Mouse (Mus musculus): Measurements from ENCODE around the gene Kcnh2.

DNA sequence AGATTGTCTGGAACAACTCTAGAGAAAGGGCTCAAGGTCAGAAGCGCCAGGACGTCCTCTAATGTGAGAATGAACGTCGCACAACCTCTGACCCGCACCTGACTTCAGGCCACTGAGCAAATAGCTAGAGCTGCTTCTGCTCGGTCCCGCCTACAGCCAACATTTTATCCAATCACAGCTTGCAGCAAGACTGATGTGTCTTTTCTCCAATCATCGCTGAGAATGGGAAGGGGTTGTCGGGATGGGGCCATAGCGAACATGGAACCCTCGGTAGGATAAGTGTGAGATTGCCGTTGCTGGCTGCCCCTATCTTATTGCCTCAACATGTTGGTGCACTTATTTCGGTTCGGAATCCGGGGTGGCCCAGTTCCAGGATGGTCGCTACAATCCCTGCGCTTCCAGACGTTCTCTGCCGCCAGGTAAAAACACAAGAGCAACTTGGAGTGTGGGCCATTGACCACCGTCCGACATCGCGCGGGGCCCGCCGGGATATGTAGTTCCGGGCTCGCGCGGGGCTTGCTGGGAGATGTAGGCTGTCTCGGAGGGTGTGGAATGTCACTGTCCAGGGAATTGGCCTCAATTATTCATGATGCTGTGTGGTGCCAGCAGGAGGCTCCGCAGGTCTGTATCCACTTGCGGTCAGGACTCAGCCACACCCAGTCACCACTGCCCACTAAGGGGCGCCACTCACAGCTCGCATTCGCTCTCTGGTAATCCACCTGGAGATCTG is 42.9 kb upstream of the Kcnh2 start:
- TF ChIP-seq CTCF (IDR thresholded peaks at IDR 0.05; ENCODE audit: extremely low read depth, insufficient read depth, low read length) (peak; percentile 46; the same call in 1 of the 2 replicates), POLR2A (IDR thresholded peaks at IDR 0.05; ENCODE audit: extremely low read depth, insufficient read depth, low read length) (peak; percentile 65; the same call in 1 of the 2 replicates)

All from cortical plate, adult 2 months (tissue).